Mouse (Mus musculus) midbrain, embryonic 16.5 days (tissue): ENCODE data around the gene Tgif1. TPM values are rescaled to one million over a fixed set of nuclear protein-coding genes. Genes with fewer than 3 reads are reported as not detected.

ENCODE experiments used
- ATAC-seq: fragments of 200-750 bp; cut with Nextera tagmentation; 2 replicates; pipeline ENCODE4 v1.8.0; 2017; ENCODE audit warnings: moderate TSS enrichment
- H3K27ac ChIP-seq: fragments of 300-500 bp; sonication (generic); 2 replicates; pipeline ENCODE4 v1.5.1; 2014; ENCODE audit warnings: mild to moderate bottlenecking, low read length, mixed read lengths
- H3K27me3 ChIP-seq: fragments of 300-500 bp; sonication (generic); 2 replicates; pipeline ENCODE4 v1.6.1; 2014; ENCODE audit warnings: low read depth, low read length, mixed read lengths; ENCODE audit not compliant: control insufficient read depth, insufficient read depth
- H3K36me3 ChIP-seq: fragments of 300-500 bp; sonication (generic); 2 replicates; pipeline ENCODE4 v1.6.1; 2014; ENCODE audit warnings: mild to moderate bottlenecking, low read length, moderate library complexity, mixed read lengths; ENCODE audit not compliant: control insufficient read depth, insufficient read depth
- H3K4me1 ChIP-seq: fragments of 300-500 bp; sonication (generic); 2 replicates; pipeline ENCODE4 v1.6.1; 2014; ENCODE audit warnings: mild to moderate bottlenecking, low read length, mixed read lengths; ENCODE audit not compliant: control insufficient read depth, insufficient read depth
- H3K4me2 ChIP-seq: fragments of 300-500 bp; sonication (generic); 2 replicates; pipeline ENCODE4 v1.6.1; 2014; ENCODE audit warnings: mild to moderate bottlenecking, low read length, mixed read lengths
- H3K4me3 ChIP-seq: fragments of 300-500 bp; sonication (generic); 2 replicates; pipeline ENCODE4 v1.5.1; 2014; ENCODE audit warnings: low read depth, mild to moderate bottlenecking, low read length, moderate library complexity, mixed read lengths
- H3K9ac ChIP-seq: fragments of 300-500 bp; sonication (generic); 2 replicates; pipeline ENCODE4 v1.6.1; 2014; ENCODE audit warnings: low read depth, low read length, mixed read lengths
- H3K9me3 ChIP-seq: fragments of 300-500 bp; sonication (generic); replicated peaks from 2 replicates; pipeline ENCODE4 v1.6.1; 2014; ENCODE audit warnings: mild to moderate bottlenecking, low read length, mixed read lengths; ENCODE audit not compliant: control insufficient read depth, poor library complexity, severe bottlenecking
- WGBS: fragments of 180-500 bp; shearing (Covaris S2); extraction: QIAGEN DNeasy Blood & Tissue Kit; methylation state at CpG from one replicate; pipeline ENCODE4 v1.1.7; 2014; 5-methylcytosine and 5-hydroxymethylcytosine counted together
- microRNA counts: library from miRNA; unstranded; fragments of <30 nt; microRNA quantifications from one replicate; lab custom pipeline; 2016
- microRNA-seq: library from miRNA; unstranded; fragments of <30 nt; microRNA quantifications from one replicate; pipeline ENCODE4, GENCODE M21; 2017
- polyA plus RNA-seq: library from polyadenylated mRNA; unstranded; fragments of >200 nt; fragmentation: Nextera tagmentation; extraction: Ambion mirVana; gene quantifications from 2 replicates; pipeline ENCODE4 v1.2.1, GENCODE M21; 2015

Gene Tgif1
- polyA plus RNA-seq, 1 experiment from 2014 or later, result 8.2 TPM

- no peak overlapping the region for H3K4me2 ChIP-seq
- no peak overlapping the region for H3K9ac ChIP-seq
- 55% methylated on average over 6 of the region's 6 CpGs for WGBS
- no peaks in the 10 kb centered on the region for H3K9me3 ChIP-seq
- H3K27me3 ChIP-seq, result no peaks in the 10 kb centered on the region
- H3K4me1 ChIP-seq, result peaks cover 5% of the 10 kb centered on the region; the same call in 1 of the 2 replicates
- ATAC-seq, result no peak
- H3K36me3 ChIP-seq, result no peaks in the 10 kb centered on the region
- no peak overlapping the region for H3K27ac ChIP-seq
- H3K4me3 ChIP-seq, result no peak overlapping the region
Measured at GRCm38 (mm10) chr17:70794722-70795121, 58.6 kb downstream of the Tgif1 start.

GRCm38 (mm10) chr17:70794291-70794690 is 59.1 kb downstream of the Tgif1 start:
- no peak overlapping the region for H3K27ac ChIP-seq
- H3K9ac ChIP-seq, result no peak overlapping the region
- H3K4me2 ChIP-seq, result no peak overlapping the region
- no peaks in the 10 kb centered on the region for H3K36me3 ChIP-seq
- H3K27me3 ChIP-seq, result no peaks in the 10 kb centered on the region
- peak; percentile 64; the same call in 1 of the 2 replicates for ATAC-seq
- no peak overlapping the region for H3K4me3 ChIP-seq
- no peaks in the 10 kb centered on the region for H3K9me3 ChIP-seq
- WGBS, result 5% methylated on average over 7 of the region's 7 CpGs
- H3K4me1 ChIP-seq, result peaks cover 5% of the 10 kb centered on the region; the same call in 1 of the 2 replicates

MicroRNAs within 50 kb of the gene (microRNA counts, 519-probe panel; counts per million panel counts)
- microRNA mmu-miR-1195 (lab: Ali Mortazavi, UCI), result 1,243 counts per million, percentile 24 among the panel's probes with 10 or more counts

Small RNAs within 50 kb of the gene (microRNA-seq; reads per million reads assigned to microRNA genes)
- gene Mir1195, result not detected

Other genes with a start within 250 kb of the Tgif1 start
- 1.3 and 1.4 TPM in 2 replicates for gene Myom1, start 149.1 kb upstream of the Tgif1 start, polyA plus RNA-seq
- 82.2 and 92.0 TPM in 2 replicates for gene Myl12a, start 149.3 kb upstream of the Tgif1 start, polyA plus RNA-seq